Mouse (Mus musculus): Measurements from ENCODE around the gene Dennd2c. TPM values are rescaled to one million over a fixed set of nuclear protein-coding genes. Genes with fewer than 3 reads are reported as not detected.

The Dennd2c gene
- polyA plus RNA-seq, 1 experiment from 2014 or later, result 11.9 TPM

DNA sequence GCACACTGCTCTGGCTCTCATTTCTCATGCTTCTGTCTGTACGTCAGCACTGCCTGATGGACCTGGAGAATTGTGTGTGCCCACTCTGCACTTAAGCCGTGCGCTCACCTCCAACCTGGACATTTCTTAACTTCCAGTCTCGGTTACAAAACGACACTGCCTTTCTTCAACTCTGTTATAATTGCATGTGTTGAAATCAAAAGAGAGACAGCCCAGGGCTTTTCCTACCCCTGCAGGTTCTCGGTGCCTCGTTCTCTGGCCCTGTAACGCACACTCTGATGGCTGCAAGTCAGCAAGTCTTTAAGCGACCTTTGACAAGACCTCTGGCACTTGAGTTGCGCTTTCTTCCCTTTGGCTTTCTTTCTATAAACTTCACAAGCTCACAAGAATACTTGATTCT lies 40.0 kb downstream of the Dennd2c start:
- H3K36me3 ChIP-seq, result peaks cover 24% of the 10 kb centered on the region
- WGBS, result 79% methylated on average over 10 of the region's 10 CpGs
- no peak for ATAC-seq (ENCODE audit: insufficient number of reproducible peaks, insufficient read depth, low FRiP score, low TSS enrichment, low read depth)
- H3K27me3 ChIP-seq, result no peaks in the 10 kb centered on the region
- no peak overlapping the region for H3K4me3 ChIP-seq
- H3K9me3 ChIP-seq, result no peaks in the 10 kb centered on the region
- H3K4me2 ChIP-seq, result no peak overlapping the region
- no peak overlapping the region for H3K27ac ChIP-seq
- peaks cover 11% of the 10 kb centered on the region for H3K4me1 ChIP-seq
- H3K9ac ChIP-seq, result no peak overlapping the region

DNA sequence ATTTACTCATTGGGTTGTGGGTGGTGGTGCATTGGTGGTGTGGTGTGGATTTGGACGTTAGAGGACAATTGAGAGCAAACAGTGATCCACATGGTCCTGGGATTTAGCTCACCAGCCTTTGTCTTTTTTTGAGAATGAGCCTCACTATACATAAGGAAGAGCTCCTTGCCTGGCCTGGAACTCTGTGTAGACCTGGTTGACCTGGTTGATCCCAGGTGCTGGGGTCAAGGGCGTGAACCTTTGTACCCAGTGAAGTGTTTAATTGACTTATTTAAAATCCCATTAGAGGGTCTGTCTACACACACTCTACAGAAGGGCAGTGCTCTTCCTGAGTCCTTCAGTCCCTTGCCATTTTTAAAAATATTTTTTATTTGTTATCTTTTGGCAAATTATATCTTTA lies 42.9 kb downstream of the Dennd2c start:
- ATAC-seq (ENCODE audit: insufficient number of reproducible peaks, insufficient read depth, low FRiP score, low TSS enrichment, low read depth), result no peak
- H3K27me3 ChIP-seq, result no peaks in the 10 kb centered on the region
- no peak overlapping the region for H3K27ac ChIP-seq
- no peak overlapping the region for H3K4me3 ChIP-seq
- H3K36me3 ChIP-seq, result peaks cover 32% of the 10 kb centered on the region
- H3K9me3 ChIP-seq, result no peaks in the 10 kb centered on the region
- 82% methylated on average over 2 of the region's 2 CpGs for WGBS
- H3K4me1 ChIP-seq, result no peaks in the 10 kb centered on the region; the same call in 1 of the 2 replicates
- H3K4me2 ChIP-seq, result no peak overlapping the region
- H3K9ac ChIP-seq, result no peak overlapping the region

DNA sequence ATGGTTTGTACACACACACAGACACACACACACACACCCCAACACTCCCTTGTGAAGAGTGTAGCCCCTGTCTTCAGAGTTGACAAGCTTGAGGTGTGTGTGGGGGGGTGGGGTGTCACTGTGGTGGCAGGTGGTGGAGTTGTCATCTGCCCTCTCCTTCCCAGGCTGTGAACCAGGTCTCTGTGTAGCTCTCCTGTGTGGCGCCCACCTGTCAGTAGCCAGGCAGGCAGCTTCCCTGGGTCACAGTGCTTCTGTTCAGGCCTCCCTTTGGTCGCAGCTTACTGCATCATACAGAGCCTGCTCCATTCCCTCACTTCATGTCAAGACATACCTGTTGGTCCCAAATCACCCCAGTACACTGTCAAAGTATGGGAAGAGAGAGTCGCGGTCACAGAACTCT lies 43.4 kb downstream of the Dennd2c start:
- Histone ChIP-seq H3K27ac (no peak overlapping the region), H3K4me2 (no peak overlapping the region), H3K9ac (no peak overlapping the region), H3K27me3 (no peaks in the 10 kb centered on the region), H3K9me3 (no peaks in the 10 kb centered on the region), H3K4me1 (no peaks in the 10 kb centered on the region), H3K36me3 (peaks cover 35% of the 10 kb centered on the region), H3K4me3 (no peak overlapping the region)
- ATAC-seq (ENCODE audit: insufficient number of reproducible peaks, insufficient read depth, low FRiP score, low TSS enrichment, low read depth), result no peak
- WGBS, result 77% methylated on average over 4 of the region's 4 CpGs

DNA sequence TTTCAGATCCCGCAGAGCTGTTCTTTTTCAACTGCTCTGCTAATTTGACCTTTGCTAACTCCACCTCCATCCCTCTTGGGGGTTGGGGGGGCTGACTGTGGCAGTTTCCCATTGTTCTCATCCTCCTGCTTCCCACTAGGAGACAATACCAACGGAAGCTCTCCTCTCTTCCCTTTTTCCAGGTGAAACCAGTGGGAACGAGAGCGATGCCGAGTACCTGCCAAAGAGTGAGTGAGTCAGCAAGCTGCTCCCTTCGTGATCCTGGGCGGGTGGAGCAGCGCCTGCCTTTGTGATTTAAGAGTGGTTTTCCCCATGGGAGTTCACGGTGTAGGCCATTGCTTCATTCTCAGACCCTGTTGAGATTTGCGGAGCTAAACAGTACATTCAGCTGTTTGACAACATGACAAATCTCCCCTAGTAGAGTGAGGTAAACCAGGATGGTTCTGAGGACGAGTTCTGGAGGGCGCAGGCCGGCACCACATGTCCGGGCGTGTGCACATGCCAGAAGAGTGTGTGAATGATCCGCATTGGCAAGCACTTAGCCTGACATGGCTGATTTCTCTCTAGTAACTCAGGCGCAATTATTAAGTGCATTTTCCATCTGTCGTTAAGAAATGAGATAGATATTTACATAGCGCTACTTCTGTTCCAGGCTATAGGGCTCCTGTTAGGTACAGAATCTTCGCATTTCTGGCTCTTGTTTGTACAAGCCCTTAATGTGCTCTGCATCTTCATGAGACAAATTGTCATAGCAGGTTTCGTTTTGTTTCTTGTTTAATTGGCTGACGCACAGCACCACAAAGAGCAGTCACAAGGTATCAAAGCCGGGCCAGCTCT lies 44.1 kb downstream of the Dennd2c start:
- WGBS, result 56% methylated on average over 23 of the region's 23 CpGs
- Histone ChIP-seq H3K36me3 (peaks cover 32% of the 10 kb centered on the region), H3K27me3 (no peaks in the 10 kb centered on the region), H3K27ac (no peak overlapping the region; the same call in 1 of the 2 replicates), H3K4me1 (no peaks in the 10 kb centered on the region), H3K4me2 (no peak overlapping the region), H3K4me3 (no peak overlapping the region), H3K9me3 (no peaks in the 10 kb centered on the region), H3K9ac (no peak overlapping the region)
- ATAC-seq (ENCODE audit: insufficient number of reproducible peaks, insufficient read depth, low FRiP score, low TSS enrichment, low read depth), result 0 out of 2 replicates have a peak, but pooled peaks have one; percentile 26

DNA sequence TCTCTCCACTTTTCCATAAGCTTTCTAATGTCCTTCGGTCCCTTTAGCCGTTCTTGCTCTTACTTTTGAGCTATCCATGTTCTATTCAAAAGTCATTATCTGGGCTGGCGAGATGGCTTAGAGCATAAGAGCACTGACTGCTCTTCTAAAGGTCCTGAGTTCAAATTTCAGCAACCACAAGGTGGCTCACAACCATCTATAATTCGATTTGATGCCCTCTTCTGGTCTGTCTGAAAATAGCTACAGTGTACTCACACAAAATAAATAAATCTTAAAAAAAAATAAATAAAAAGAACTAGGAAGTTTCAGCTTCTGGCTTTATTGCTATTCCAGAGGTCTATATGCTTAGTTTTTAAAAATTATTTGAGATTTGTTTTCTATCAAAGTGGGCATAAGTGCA lies 45.4 kb downstream of the Dennd2c start:
- Histone ChIP-seq H3K36me3 (peaks cover 34% of the 10 kb centered on the region), H3K27ac (no peak overlapping the region), H3K4me1 (no peaks in the 10 kb centered on the region), H3K9me3 (no peaks in the 10 kb centered on the region), H3K4me2 (no peak overlapping the region), H3K4me3 (no peak overlapping the region), H3K9ac (no peak overlapping the region), H3K27me3 (no peaks in the 10 kb centered on the region)
- 91% methylated on average over 4 of the region's 4 CpGs for WGBS
- ATAC-seq (ENCODE audit: insufficient number of reproducible peaks, insufficient read depth, low FRiP score, low TSS enrichment, low read depth), result no peak

DNA sequence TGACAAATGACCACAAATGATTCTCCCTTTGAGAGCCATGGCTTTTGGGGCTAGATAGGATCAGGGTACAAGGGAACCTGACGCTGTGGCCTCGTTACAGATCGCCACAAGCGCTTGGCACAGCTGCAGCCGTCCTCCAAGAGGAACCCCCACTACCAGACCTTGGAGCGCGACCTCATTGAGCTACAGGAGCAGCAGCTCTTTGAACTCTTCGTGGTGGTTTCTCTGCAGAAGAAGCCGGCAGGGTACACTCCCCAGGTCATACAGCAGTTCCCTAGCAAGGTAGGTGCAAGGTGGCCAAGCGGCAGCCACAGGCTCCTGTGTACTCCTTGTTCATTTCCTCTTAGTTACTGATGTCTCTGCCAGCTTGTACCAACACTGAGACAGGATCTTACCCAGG lies 46.5 kb downstream of the Dennd2c start:
- no peak overlapping the region for H3K27ac ChIP-seq
- no peak for ATAC-seq (ENCODE audit: insufficient number of reproducible peaks, insufficient read depth, low FRiP score, low TSS enrichment, low read depth)
- H3K36me3 ChIP-seq, result peaks cover 45% of the 10 kb centered on the region
- no peaks in the 10 kb centered on the region for H3K4me1 ChIP-seq
- WGBS, result 82% methylated on average over 10 of the region's 10 CpGs
- H3K4me3 ChIP-seq, result no peak overlapping the region
- no peak overlapping the region for H3K4me2 ChIP-seq
- H3K27me3 ChIP-seq, result no peaks in the 10 kb centered on the region
- H3K9me3 ChIP-seq, result no peaks in the 10 kb centered on the region
- H3K9ac ChIP-seq, result no peak overlapping the region

DNA sequence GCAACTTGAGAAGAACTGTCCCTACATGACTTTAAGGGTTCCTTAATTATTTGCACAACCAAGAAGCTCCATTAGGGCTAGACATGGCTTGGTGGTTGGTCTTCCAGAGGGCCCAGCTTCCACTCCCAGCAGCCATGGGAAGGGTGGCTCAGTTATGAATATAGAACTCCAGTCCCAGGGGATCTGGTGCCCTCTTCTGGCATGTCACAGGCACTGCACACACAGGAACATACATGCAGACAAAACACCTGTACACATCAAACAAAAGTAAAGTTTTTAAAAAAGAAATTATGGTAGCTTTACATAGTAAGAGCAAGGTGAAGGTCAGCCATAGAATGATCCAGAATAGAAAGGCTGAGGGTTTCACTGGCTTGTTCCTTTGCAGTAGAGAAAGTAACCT lies 51.4 kb downstream of the Dennd2c start:
- Histone ChIP-seq H3K9me3 (no peaks in the 10 kb centered on the region), H3K4me3 (no peak overlapping the region), H3K9ac (no peak overlapping the region), H3K27ac (no peak overlapping the region), H3K27me3 (no peaks in the 10 kb centered on the region), H3K4me2 (no peak overlapping the region), H3K4me1 (no peaks in the 10 kb centered on the region), H3K36me3 (peaks cover 71% of the 10 kb centered on the region)
- no peak for ATAC-seq (ENCODE audit: insufficient number of reproducible peaks, insufficient read depth, low FRiP score, low TSS enrichment, low read depth)

DNA sequence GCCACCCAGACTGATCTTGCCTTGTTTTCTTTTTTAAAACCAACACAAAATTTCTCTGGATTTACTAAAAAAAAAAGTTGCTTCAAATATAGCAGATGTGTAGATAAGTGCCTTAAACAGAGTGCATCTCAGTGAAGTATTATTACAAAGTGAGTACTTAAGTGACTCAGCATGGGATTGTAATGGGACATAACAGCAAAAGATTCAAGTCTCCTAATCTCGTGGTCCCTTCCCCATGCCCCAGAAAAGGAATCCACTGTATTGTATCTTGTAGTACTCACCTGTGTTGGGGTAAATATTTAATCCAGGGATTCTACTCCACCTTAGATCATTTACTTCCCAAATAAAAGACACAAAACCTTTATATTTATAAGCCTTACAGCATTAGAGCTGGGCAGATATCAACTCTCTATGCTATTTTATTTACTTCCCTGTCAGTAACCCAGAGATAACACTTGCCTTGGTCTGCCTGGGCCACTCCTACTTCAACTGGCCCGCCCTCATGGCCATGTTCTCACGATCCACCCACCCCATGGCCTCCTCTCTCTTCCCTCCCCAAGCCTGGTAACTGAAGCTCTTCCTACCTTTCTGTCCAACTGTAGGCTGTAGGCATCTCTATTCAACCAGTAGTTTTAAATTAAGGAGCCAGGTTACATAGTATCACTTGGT lies 57.0 kb downstream of the Dennd2c start:
- H3K4me2 ChIP-seq, result no peak overlapping the region
- ATAC-seq (ENCODE audit: insufficient number of reproducible peaks, insufficient read depth, low FRiP score, low TSS enrichment, low read depth), result no peak
- no peak overlapping the region for H3K4me3 ChIP-seq
- no peaks in the 10 kb centered on the region for H3K9me3 ChIP-seq
- H3K4me1 ChIP-seq, result no peaks in the 10 kb centered on the region
- H3K27me3 ChIP-seq, result no peaks in the 10 kb centered on the region
- no peak overlapping the region for H3K27ac ChIP-seq
- H3K9ac ChIP-seq, result no peak overlapping the region
- WGBS, result 68% methylated on average over 3 of the region's 3 CpGs
- H3K36me3 ChIP-seq, result peaks cover 37% of the 10 kb centered on the region

DNA sequence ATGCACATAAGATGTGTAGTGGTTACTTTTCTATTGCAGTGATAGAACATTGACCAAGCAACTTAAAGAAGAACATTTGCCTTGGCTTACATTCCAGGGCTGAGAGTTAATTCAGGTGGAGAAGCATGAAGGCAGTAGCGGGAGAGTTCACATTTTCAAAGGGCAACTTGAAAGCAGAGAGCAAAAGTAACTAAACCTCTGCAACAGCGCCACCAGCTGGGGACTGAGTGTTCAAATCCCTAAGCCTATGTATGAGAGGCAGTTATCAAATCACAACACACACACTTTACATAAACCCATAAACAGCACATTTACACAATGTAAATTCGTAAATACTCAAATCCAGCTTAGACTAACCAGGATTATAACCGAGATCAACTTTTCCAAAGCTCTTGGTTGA lies 67.4 kb downstream of the Dennd2c start:
- Histone ChIP-seq H3K36me3 (peaks cover 43% of the 10 kb centered on the region), H3K4me3 (no peak overlapping the region), H3K9me3 (no peaks in the 10 kb centered on the region), H3K27ac (no peak overlapping the region), H3K4me1 (peaks cover 9% of the 10 kb centered on the region), H3K4me2 (no peak overlapping the region), H3K9ac (no peak overlapping the region), H3K27me3 (no peaks in the 10 kb centered on the region)
- WGBS, result 11% methylated on average over 4 of the region's 4 CpGs
- ATAC-seq (ENCODE audit: insufficient number of reproducible peaks, insufficient read depth, low FRiP score, low TSS enrichment, low read depth), result no peak

DNA sequence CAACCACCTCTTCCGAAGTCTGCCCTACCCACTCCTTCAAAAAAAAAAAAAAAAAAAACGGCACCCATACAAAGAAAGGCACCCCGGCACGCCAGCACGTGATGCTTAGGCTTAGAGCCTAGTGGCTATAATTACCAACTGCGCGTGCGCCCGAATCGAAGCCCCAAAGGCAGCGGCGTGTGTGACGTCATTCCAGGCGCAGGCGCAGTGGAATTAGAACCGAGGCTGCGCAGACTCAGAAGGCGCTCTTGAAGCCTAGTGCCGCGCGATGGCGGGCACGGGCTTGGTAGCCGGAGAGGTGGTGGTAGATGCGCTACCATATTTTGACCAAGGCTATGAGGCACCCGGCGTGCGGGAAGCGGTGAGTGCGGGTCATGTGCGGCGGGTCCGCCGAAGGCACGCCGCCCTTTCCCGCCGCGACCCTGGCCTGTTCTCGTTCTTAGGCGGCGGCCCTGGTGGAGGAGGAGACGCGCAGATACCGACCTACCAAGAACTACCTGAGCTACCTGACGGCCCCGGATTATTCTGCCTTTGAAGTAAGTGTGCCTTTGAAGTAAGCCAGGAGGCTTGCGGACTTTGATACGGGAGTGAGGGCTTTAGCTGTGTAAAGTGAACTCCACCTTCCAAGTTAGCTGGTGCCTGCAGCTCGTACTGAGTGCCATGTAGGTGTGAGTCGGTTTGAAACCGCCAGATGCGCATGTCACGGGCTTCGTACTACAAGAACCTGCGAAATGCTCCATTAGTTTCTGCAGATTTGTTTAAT lies 69.3 kb downstream of the Dennd2c start, which contains the start of gene Bcas2:
Bcas2 (plus strand) TSS at position 151 of the 763 bp plus-strand sequence.
- peak within 1 kb of the TSS; percentile 76 for H3K27ac ChIP-seq
- peak within 1 kb of the TSS; percentile 76 for H3K4me3 ChIP-seq
- peaks cover 45% of the 10 kb centered on the region for H3K36me3 ChIP-seq
- peaks cover 9% of the 10 kb centered on the region for H3K4me1 ChIP-seq
- H3K27me3 ChIP-seq, result no peaks in the 10 kb centered on the region
- peak within 1 kb of the TSS; percentile 81 for H3K4me2 ChIP-seq
- WGBS, result under 1% methylated on average over 56 of the region's 56 CpGs
- H3K9ac ChIP-seq, result peak within 1 kb of the TSS; percentile 84
- no peaks in the 10 kb centered on the region for H3K9me3 ChIP-seq
- ATAC-seq (ENCODE audit: insufficient number of reproducible peaks, insufficient read depth, low FRiP score, low TSS enrichment, low read depth), result peak; percentile 92

DNA sequence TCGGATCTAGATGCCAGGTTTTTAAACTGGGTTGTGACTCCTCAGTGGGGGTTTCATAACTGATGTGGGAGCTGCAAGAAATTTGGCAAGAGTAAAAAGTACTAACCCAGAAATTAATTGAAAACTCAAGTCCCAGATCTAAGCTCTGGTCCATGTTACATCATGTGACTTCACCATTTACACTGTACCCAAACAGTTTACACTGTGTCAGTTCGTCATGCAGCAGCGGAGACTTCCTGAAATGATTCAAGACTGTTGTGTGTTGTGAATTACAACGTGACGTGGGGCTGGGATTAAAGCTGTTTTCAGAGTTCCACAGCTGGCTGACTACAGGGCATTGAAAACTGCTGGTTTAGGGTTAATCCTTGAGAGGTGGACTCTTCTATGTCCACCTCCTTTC lies 70.2 kb downstream of the Dennd2c start:
- 49% methylated on average over 5 of the region's 5 CpGs for WGBS
- H3K9ac ChIP-seq, result peak overlapping the region; percentile 84

More for the DNA sequence above, 70.2 kb downstream of the Dennd2c start:
- Histone ChIP-seq H3K9me3 (no peaks in the 10 kb centered on the region), H3K27me3 (no peaks in the 10 kb centered on the region), H3K4me2 (peak overlapping the region; percentile 81), H3K4me3 (peak overlapping the region; percentile 76), H3K36me3 (peaks cover 49% of the 10 kb centered on the region), H3K4me1 (peaks cover 9% of the 10 kb centered on the region), H3K27ac (no peak overlapping the region)
- ATAC-seq (ENCODE audit: insufficient number of reproducible peaks, insufficient read depth, low FRiP score, low TSS enrichment, low read depth), result no peak

Data from embryonic facial prominence, embryonic 13.5 days (tissue).